Mouse (Mus musculus) right cerebral cortex, postnatal 36 days (tissue): ENCODE results near the gene Vmn1r179.
"Not testable (repeated sequence)": the region's sequence is repeated elsewhere in the genome, so short reads cannot be mapped to it uniquely, and the experiment has no call there.

Source experiments
- DNase-seq, 2 experiments: peaks; one replicate each; pipeline ENCODE4 v3.0.0; 2022; ENCODE audit warnings: low spot score in 2 of 2, mixed read lengths in 1 of 2

Vmn1r179 gene

DNA sequence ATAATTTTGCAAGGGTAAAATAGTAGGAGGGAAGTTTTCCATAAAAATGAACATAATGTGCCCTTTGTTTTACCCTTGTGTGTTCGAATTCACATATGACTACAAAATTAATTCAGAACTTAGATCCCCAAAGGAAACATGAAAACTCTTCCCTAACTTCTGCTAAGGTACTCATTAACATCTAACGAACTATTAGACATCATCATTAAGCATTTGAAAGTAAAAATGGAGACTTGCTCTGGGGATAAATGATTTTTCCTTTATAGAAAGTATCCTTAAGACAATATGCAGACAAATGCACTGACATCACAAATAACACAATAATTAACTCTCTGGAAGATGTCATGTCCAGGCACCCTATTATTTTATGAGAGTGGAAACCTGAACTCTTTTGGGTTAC, at the start of gene Vmn1r179:
Gene Vmn1r179, plus strand, starts transcription at position 301 of the 400 bp plus-strand sequence.
- DNase-seq = no peak

DNA sequence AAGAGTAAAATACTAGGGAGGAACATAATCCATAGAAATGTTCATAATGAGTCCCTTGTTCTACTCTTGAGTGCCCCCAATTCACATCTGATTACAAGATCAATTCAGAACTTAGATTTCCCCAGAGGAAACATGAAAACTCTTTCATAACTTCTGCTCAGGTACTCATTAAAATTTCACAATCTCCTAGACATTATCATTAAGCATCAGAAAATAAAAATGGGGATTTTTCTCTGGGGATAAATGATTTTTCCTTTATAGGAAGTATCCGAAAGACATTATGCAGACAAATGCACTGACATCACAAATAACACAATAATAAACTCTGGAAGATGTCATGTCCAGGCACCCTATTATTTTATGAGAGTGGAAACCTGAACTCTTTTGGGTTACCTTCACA, 35.1 kb upstream of the Vmn1r179 start, which contains the start of gene Vmn1r178:
Gene Vmn1r178, plus strand, starts transcription at position 301 of the 400 bp plus-strand sequence.
- no peak for DNase-seq

DNA sequence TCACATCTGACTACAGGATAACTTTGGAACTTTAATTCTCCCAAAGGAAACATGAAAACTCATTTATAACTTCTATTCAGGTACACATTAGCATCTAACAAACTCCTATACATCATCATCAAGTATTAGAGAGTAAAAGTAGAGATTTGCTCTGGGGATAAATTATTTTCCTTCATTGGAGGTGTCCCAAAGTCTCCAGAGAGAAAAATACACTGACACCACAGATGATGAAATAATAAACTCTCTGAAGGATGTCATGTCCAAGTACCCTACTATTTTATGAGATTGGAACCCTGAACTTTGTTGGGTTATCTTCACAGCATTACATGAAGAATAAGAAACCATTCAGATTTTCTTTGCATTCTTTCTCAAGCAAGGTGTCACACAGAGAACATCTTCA, 23.6 kb downstream of the Vmn1r179 start, which contains the start of gene Vmn1r180:
Gene Vmn1r180, plus strand, starts transcription at position 301 of the 400 bp plus-strand sequence.
- no peak for DNase-seq

DNA sequence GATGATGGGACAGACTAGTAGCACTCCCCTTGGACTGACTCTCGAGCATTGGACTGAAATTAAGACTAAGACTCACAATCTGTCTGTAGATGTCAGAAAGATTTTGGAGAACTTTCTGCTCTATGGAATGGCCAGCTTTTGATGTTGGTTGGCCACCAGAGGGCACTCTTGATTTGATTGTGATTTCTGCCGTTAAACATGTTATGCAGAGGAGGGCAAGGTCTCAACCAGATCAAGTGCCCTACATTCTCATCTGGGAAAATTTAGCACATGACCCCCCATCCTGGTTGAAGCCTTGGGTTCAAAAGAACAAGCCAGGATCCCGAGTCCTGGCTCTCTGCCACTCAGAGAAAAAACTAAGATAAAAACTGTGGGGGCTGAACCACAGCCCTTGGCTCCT, 41.3 kb downstream of the Vmn1r179 start:
- DNase-seq = not testable (repeated sequence)

DNA sequence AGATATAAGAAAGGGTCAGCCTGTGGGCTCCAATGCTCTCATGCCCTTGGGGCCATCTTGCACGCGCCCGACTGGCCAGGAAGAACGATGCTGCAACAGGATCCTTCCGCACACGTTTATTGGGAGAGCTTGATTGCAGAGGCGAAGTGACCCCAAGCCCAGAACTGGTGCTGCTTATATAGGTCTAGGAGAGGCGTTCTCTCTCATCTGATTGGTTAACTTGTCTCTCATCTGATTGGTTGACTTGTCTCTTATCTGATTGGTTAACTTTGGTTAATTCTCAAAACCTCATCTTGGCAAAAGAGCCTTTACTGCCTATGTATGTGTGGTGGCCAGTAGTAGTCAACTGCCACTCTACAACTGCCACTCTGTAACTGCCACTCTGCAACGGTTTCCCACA, 47.5 kb downstream of the Vmn1r179 start, which contains the start of gene Vmn1r181:
Gene Vmn1r181, plus strand, starts transcription at position 301 of the 400 bp plus-strand sequence.
- not testable (repeated sequence) for DNase-seq
